Mouse (Mus musculus): Measurements from ENCODE around the gene Ly6g5b.

GRCm38 (mm10) chr17:35139269-35139668 lies 24.0 kb upstream of the Ly6g5b start:
- TF ChIP-seq MAX (IDR thresholded peaks at IDR 0.05) (no peak), CTCF (IDR thresholded peaks at IDR 0.05; ENCODE audit: control insufficient read depth, insufficient read depth, insufficient read length) (no peak), MYOG (IDR thresholded peaks at IDR 0.05; ENCODE audit: control insufficient read depth, extremely low read depth, insufficient read length) (no peak), CEBPB (IDR thresholded peaks at IDR 0.05; ENCODE audit: low read depth) (no peak), USF1 (IDR thresholded peaks at IDR 0.05; ENCODE audit: low read depth) (no peak), MYOD1 (IDR thresholded peaks at IDR 0.05; ENCODE audit: control insufficient read depth, insufficient read length, low read depth) (no peak), FOSL1 (IDR thresholded peaks at IDR 0.05; ENCODE audit: insufficient read depth, low read length, poor library complexity, severe bottlenecking) (no peak)

Data from C2C12 (cell line).